Mouse (Mus musculus): ENCODE data around the gene Lrp2bp.

Lrp2bp gene

DNA sequence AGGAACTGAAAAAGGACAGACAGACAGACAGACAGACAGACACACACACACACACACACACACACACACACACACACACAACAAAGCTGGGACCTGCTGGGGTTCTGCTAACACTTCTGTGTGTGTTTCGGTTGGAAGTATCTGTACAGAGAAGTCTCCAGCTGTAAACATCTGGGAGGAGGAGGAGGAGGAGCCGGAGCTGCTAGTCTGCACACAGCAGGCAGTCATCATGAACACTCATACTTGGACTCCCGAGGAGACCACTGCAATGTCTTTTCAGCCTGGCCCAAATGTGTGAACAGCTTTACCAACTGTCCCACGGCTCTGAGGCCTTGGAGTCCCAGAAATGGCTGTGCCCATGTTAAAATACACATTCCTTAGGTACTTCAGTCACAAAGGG lies 25.3 kb downstream of the Lrp2bp start:
- no peak for DNase-seq (ENCODE audit: low spot score in 2 of 2)

DNA sequence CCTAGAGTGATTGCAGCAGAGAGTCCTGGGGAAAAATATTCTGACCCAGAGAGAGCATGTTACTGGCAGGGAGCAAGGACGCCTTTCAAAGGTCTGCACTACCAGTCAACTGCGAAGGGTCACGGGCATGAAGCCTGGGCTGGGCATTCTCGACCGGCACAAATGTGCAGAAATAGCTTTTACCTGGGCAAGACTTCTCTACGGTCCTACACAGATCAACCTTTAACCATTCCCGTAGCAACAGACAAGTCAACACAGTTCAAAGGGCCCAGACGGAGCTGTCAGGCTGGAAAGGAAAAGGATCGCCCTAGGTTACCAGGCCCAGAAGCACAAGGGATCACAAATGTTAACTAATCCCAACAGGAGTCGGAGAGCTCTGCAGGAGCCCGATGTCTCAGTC lies 37.1 kb downstream of the Lrp2bp start:
- DNase-seq (ENCODE audit: low spot score in 2 of 2) = no peak

DNA sequence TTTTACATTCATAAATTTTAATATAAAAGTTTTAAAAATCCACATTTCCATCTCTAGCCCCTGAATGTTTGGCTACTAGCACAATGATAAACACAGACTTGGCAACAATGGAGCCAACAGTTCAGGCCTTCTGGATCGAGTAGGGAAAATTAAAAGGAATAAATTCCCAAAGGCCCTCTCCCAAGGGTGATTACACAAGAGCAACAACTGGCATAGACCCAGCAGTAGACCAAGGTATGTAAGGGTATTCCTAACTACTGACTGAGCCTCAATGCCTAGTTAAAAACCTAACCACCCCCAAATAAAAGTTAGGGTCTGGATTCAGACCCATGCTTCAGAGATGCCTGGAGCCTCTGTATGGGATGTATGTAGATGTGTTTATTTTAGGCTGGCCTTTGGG lies 40.6 kb downstream of the Lrp2bp start:
- no peak for DNase-seq (ENCODE audit: low spot score in 2 of 2)

DNA sequence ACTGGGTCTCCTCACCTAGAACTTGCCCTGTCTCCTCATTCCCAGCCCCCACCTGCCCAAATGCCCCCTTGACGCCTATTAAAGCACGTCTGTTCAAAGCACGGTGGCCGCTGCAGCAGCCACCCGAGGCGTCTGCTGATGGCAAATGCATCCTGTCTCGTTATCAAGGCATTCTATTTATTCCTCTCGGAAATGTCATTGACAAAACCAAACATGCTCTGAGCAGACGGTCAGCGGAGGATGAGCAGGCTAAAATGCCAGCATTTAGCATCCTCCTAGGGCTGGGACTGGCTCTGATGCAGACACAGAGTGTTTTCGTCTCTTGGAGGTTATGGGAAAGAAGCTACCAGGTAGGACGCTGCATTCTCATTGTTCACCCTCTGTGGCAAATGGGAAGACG lies 41.2 kb downstream of the Lrp2bp start:
- no peak for DNase-seq (ENCODE audit: low spot score in 2 of 2)

DNA sequence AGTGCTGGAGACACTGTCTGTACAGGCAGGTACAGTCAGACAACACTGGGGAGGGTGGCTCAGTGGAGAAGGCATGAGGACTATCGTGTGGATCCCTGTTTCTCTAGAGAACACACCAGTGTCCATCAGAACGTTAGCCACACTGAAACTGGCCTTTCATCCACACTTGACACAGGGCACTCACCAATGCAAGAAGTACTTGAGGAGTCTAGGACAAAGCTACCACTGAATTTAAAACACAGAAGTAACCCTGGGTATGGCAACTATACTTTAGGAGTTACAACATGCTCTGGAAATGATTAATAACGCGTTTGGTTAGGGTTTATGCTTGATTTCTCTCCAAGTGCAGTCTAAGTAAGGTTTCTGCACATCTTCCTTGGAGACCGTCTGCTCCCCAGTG lies 73.7 kb downstream of the Lrp2bp start:
- DNase-seq (ENCODE audit: low spot score in 2 of 2) = no peak

DNA sequence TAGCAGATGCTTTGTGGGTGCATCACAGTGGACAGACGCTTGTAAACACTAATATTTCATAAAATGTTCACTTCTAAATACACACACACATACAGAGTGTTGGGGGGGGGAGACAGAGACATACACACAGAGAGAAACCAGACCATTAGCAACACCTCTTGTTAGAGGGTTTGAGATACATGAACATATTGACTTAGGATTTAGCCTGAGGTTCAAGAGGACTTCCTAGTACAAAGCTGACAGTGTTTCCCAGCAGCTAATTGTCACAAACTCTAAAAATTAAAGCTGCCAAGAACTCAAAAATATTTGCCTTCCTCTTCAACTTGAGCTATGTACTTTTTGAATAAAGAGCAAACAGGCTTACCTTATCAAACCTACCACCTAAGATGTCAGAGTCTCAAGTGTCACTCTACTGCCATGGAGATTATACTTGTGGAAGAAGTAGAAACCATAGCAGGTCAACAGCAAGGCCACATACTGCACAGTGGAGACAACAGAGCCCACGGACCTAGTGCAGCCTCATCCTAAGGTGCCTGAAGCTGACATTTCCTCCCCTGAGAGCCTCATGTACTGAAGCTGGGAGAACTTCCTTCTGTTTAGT lies 74.5 kb downstream of the Lrp2bp start:
- DNase-seq (ENCODE audit: low spot score in 2 of 2) = no peak

DNA sequence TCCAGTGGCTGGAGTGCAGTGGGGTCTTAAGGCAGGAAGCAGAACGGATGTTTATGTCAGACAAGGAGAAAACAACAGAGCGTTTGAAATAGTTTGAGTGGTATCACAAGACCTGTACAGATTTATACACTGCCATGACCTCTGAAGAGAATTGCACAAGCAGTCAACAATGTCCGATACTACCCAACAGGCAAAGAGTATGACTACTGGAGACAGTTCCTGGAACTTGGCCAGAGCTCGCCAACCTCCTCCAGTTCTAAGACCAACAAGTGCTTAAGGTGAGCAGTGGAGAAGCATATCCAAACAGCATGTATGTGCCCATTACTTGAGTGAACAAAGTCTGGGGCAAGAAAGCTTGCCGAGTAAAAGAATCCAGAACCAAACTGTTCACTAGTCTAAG lies 76.1 kb downstream of the Lrp2bp start:
- DNase-seq (ENCODE audit: low spot score in 2 of 2) = no peak

DNA sequence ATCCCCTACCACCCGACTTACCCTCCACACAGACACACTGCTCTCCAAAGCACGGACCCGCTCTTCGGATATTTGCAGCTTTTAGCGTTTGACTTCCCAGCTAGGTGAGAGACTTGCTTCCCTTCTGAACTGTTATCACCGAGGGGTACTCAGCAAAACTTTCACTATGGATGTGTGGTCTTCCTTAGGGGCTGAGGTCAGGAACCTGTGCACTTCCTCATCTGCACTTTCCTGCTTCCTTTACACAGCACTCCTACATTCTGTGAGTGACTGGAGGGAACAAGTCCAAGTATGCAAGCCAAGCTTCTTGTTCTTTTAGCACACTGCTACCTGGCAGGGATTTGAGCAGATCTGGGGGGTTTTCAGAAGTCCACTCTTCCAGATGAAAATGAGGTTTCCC lies 79.8 kb downstream of the Lrp2bp start:
- DNase-seq (ENCODE audit: low spot score in 2 of 2) = no peak
